Mouse (Mus musculus) megakaryocyte, embryonic 14.5 days (primary cell): ENCODE measurements around the gene Zbtb22.

Experiments used
- FLI1 ChIP-seq: IDR thresholded peaks from 2 replicates; pipeline ENCODE4 v1.6.1; 2012; ENCODE audit warnings: low read length, inconsistent platforms, mixed read lengths
- GATA1 ChIP-seq: IDR thresholded peaks from 3 replicates; pipeline ENCODE4 v1.6.1; 2012; ENCODE audit warnings: mixed read lengths, low read length, inconsistent platforms, borderline replicate concordance

- no peak for TF ChIP-seq GATA1
- no peak for TF ChIP-seq FLI1
These were observed 41.8 kb downstream of the Zbtb22 start for GRCm38 (mm10) chr17:33957493-33957892.
